Mouse (Mus musculus) c-Kit-negative CD71-positive TER-119-positive erythroid progenitor cells, embryonic 14.5 days (primary cell): Measurements from ENCODE around the gene Fut7.

Experiments used
- DNase-seq: peaks from one replicate; pipeline ENCODE4 v3.0.0-alpha.2; 2013; ENCODE audit warnings: low read depth, low spot score

Gene Fut7

DNA sequence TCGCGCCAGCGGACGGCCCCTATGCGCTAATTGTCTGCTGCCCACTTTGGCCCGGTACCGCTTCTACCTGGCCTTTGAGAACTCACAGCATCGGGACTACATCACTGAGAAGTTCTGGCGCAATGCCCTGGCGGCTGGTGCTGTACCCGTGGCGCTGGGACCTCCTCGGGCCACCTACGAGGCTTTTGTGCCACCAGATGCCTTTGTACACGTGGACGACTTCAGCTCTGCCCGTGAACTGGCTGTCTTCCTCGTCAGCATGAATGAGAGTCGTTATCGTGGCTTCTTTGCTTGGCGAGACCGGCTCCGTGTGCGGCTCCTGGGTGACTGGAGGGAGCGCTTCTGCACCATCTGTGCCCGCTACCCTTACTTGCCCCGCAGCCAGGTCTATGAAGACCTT is 2.4 kb downstream of the Fut7 start:
- DNase-seq, result no peak

GRCm38 (mm10) chr2:25426721-25427191 is 3.7 kb downstream of the Fut7 start:
- DNase-seq, result peak; percentile 47

DNA sequence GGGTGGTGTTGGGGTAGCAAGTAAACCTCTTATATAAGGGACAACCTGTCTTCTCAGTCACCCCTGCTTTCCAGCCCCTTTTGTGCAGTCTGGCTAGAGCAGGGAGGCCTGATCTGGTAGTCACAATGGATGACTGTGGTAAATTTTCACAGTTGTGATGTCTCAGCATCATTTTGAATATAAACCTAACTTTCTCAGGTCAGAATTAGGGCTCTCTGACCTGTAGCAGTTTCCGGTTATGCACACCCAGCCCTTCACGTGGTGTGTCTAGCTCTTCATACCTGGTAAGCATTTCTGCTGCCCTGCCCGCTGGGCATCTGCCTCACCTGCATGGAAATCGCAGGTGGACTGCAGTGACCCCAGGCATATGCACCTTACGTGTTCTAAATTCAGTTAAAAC is 4.2 kb downstream of the Fut7 start:
- DNase-seq, result no peak

DNA sequence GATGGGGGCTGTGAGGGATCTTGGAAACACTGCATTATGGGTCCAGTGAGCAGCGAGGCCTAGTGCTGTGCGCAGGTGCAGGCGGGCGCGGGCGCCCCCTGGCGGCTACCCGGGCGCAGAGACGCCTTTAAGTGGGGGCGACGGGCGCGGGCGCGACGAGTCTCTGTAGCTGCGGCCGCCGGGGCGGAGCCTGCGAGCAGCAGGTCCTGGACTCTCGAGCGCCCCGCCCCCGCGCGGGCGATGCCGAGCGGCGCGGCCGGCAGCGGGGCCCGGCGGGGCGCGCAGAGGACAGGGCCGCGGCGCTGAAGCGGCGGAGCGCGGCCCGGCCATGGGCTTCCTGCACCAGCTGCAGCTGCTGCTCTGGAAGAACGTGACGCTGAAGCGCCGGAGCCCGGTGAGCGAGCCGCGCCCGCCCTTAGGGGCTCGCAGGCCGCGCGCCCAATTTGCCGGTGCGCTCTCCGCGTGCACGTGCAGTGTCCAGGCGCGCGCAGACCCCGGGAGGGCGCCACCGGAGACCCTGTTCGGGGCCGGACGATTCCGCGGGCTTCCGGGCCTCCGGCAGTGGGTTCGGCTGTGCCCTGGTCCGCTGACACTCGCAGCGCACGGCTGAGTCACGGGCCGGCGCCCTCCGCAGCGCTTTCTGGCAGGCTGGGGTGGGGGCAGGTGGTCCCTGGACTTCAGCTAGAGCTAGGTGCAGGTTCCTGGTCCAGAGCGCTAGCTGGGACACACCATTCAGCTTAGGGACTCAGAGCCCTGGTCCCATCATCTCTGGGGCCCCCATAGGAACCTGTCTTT is 5.6 kb downstream of the Fut7 start, which contains the start of gene Abca2:
Gene Abca2 (plus strand): TSS at position 262 of the 795 bp plus-strand sequence.
- DNase-seq, result peak; percentile 69

DNA sequence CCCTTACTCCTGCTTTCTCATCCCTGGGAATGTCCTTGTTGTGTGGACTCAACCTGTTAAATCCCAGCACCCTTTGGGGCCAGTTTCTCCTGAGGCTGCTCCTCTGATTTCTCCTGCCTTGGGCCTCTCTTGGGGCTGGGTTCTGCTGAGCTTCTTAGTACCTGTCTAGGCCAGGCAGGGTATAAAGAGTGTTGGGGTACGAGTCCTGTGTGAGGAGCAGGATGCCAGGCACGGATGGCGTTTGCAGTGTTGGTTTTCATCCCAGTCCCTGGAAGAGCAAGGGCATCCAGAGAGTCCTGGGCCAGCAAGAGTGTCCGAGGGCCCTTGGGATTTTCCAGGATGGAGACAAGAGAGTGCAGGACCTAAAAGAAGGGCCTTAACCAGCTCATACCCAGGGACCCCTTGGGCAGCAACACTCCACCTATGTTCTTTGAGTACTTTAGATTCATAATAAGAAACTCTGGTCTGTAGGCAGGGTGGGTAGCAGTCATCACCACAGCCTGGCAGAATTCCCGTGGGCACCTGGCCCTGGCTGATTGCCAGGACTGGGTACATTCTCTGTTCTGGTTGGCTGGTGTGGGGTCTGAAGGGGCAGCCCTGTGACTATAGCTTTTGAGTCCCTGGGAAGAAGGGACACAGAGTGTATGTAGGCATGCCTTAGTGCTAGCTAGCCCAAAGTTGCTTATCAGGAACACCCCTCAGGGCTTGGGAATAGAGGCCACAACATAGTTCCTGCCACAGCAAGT is 6.5 kb downstream of the Fut7 start:
- no peak for DNase-seq

DNA sequence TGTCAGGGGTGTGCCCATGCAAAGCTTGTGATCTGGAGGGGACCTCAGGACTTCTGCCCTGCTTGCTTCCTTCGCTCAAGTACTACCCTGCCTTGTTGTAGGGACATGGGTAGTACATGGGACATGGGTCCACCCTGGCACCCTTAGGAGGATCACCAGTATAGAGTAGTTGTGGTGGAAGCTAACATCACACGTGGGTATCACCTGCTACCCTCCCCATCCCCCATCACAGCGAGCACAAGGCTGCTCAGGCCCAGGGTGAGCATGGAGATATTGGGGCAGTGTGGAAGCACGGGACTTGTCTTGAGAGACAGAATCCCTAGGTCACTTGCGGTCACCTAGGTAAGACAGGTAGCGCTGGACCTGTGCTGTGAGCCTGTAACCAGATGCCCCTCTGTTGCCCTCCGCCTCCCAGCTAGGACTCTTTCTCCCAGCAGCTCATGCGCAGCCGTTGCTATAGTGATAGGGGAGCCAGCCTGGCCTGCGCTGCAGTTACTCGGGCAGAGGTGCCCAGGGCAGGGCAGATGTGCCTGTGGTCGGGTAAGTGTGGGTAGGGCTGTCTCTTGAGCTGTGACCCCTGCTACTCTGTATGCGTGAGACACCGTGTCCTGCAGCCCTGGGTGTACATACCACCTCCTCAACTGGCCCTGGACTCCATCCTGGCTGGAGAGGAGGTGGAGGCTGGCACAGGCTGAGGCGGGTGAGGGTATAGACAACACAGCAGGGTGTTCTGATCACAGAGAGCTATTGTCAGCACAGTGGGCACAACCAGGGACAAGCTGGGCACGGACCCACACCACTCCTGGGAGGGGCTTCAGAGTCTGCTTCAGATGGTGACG is 7.5 kb downstream of the Fut7 start:
- DNase-seq, result no peak

- DNase-seq, result no peak
Measured at GRCm38 (mm10) chr2:25431308-25431855, 8.3 kb downstream of the Fut7 start.

DNA sequence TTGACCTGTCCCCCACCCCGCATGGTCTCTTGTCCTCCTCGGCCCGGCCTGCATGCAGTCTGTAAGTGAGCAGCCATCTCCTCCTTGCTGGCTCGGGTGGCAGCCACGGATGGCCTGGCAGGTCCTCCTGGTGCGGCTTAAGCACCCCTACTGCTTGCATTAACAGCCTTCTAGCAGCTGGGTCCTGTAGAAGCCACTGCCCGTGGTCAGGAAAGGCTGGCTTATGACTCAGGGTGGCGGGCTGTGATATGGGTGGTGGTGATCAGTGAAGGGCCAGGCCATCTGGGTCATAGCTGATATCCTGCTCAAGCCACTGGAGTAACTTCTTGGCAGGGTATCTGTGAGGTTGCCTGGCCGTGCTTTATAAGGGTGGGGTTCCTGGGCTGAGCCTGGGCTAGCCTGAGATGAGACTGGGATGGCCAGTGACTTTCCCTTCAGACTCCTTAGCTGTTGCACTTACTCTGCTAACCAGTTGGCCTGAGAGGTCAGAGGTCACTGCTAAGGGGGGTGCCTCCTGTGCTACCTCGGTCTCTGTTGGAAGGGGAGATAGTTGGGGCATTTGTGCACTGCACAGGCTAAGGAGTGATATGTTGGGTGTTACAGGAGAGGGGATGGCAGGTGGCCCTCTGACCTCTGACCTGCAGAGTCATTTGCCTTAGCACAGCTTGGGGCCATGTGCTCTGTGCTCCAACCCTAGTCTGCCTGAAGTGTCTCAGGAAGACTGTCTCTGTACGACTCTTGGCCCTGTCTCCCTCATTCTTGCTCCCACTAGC is 9.4 kb downstream of the Fut7 start:
- DNase-seq, result no peak

GRCm38 (mm10) chr2:25433101-25433500 is 10.0 kb downstream of the Fut7 start:
- no peak for DNase-seq

DNA sequence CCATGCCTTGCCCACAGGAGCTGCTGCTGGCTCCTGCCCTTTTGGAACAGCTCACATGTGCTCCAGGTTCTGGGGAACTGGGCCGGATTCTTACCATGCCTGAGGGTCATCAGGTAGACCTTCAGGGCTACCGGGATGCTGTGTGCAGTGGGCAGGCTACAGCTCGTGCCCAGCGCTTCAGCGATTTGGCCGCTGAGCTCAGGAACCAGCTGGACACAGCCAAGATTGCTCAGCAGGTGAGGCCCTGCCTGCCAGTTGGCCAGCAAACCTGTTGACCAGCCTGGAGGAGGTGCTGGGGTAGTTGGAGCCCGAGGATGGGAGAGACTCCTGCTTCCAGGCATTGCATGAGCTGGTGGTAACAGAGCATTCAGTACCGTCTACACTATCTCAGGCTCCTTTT is 11.2 kb downstream of the Fut7 start:
- no peak for DNase-seq

DNA sequence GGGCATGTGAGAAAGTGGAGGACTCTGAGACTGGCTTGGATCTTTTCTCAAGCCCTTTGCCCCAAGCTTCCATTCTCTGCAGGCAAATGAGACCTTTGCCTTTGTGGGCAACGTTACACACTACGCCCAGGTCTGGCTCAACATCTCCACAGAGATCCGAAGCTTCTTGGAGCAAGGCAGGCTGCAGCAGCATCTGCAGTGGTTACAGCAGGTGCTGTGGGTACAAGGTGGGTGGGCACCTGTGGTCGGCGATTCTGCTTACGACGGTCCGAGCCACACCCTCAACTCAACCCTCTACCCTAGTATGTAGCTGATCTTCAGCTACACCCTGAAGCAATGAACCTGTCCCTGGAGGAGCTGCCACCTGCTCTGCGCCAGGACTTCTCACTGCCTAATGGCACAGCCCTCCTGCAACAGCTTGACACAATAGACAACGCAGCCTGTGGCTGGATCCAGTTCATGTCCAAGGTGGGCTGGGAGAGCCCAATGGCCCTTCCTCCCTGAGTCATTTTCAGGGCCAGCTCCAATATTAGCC is 13.3 kb downstream of the Fut7 start:
- no peak for DNase-seq

- no peak for DNase-seq
Measured at GRCm38 (mm10) chr2:25441067-25441466, 18.0 kb downstream of the Fut7 start.

- DNase-seq, result no peak
Measured at GRCm38 (mm10) chr2:25442682-25443081, 19.6 kb downstream of the Fut7 start.

DNA sequence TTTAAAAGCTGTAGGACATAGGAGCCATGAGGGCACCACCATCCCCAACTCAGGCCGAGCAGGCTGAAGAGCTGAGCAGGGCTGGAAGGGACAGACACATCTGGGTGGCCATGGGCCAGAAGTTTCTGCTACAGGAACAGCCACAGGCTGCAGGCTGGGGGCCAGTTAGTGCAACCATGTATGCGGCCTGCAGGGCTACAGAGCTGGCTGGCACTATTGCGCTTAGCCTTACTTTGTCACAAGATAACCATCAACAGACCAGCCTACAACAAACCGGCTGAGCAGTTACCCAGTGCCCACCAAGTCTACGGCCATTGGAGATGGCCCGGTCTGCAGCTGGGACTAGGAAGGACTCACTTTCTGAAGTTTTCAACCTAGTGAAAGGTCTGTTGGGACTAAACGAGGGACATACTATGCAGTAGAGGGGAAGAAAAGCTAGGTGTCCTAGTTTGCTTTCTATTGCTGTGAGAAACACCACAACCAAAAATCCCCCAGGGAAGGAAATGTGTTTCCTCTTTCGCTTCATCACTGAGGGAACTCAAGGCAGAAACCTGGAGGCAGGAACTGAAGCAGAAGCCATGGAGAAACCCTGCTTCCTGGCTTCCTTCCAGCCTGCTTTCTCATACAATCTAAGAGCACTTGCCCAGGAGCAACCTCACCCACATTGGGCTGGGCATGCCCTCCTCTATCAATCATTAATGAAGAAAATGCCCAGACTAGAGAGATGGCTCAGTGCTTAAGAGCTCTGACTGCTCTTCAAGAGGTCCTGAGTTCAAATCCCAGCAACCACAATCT is 28.0 kb downstream of the Fut7 start:
- DNase-seq, result no peak

DNA sequence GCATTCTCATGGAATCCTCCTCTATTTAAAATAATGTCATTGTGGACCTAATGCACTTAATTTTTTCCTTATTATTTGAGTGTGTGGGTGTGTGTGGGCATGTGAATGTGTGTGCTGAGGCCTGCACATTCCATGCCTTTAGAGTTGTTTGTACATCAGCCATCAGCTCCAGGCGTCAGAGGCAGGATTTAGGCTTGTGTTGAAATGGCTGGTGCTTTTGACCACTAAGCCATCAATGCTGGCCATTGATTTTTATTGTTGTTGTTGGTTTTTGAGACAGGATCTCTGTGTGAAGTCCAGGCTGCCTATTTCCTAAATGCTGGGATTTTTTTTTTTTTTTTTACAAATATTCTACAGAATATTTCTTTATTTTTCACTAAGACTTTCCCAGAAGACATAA is 29.9 kb downstream of the Fut7 start:
- DNase-seq, result no peak

DNA sequence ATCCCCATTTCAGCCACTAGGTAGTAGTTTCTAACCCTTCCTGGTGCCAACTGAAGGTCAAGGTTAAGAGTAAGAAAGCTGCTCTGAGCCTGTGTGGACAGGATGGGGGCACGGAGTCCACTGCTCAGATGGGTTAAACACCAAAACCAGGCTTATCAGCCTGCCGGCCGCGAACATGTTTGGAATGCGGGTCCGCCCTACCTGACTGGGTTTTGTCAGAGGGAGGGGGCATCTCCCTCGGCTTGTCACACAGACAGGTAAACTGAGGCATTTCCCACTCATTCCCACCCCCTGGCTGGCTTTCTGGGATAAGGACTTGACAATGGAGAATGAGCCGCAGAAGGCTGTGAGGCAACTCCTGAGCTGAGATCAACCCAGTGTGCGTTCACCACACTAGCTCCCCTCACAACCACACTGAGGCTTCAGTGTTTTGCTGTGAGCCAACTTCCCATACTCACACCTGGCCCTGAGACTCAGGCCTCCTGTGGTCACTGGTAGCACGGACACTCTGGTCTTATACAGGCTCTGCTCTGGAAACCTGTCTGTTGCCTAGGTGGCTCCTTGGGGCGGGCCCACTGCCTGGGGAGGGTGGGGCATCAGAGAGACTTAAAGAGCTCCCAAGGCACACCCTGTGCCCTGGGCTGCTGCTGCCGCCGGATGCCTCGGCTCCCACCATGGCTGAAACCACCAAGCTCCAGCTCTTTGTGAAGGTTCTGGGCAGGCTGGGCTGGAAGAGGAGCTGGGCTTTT is 33.3 kb downstream of the Fut7 start, which contains the start of gene Clic3:
Gene Clic3 (plus strand): TSS at position 634 of the 749 bp plus-strand sequence.
- DNase-seq, result no peak

GRCm38 (mm10) chr2:25457022-25457896 is 34.2 kb downstream of the Fut7 start:
- no peak for DNase-seq

DNA sequence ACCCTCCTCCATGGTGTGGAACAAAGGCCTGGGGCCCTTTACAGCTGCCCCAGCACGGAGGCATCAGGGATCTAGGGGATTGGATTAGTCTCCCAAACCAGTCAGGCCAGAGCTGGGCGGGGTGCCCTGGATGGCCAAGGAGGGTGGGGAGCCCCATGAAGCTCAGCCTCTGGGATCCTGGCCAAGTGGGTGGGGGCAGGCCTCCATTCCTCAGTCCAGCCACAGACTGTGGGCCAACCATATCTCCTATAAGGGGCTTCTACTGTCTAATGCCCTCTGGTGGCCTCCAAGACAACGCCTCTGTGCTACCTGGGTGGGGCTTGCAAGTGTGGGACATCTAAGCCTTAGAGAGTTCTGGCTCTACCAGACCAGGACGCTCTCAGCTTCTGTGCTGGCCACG is 35.8 kb downstream of the Fut7 start:
- DNase-seq, result no peak
